Mouse (Mus musculus): ENCODE results near the gene Itch.

- no peak for TF ChIP-seq CTCF (IDR thresholded peaks at IDR 0.05)
- no peak for TF ChIP-seq EP300 (IDR thresholded peaks at IDR 0.05)
Measured at GRCm38 (mm10) chr2:155115216-155115830, 18.0 kb upstream of the Itch start.
